Mouse (Mus musculus): ENCODE measurements around the gene Rab11fip3.

- TF ChIP-seq TAL1 (conservative IDR thresholded peaks at IDR 0.05; ENCODE audit: low read depth, low read length), result no peak
- TF ChIP-seq CTCF (IDR thresholded peaks at IDR 0.05; ENCODE audit: low read depth, low read length), result peak; percentile 81
- TF ChIP-seq GATA1 (IDR thresholded peaks at IDR 0.05; ENCODE audit: borderline replicate concordance, low read length), result no peak
- TF ChIP-seq POLR2AphosphoS5 (IDR thresholded peaks at IDR 0.05; ENCODE audit: insufficient replicate concordance, low read depth, low read length), result no peak
These were observed 28.1 kb downstream of the Rab11fip3 start for GRCm38 (mm10) chr17:26041111-26041802.
